Mouse (Mus musculus): ENCODE measurements around the gene Ctnnd2. TPM values are rescaled to one million over a fixed set of nuclear protein-coding genes. Genes with fewer than 3 reads are reported as not detected.

The Ctnnd2 gene
- total RNA-seq, 2 experiments from 2014 or later, result 0.17 to 0.22 TPM

- intact Hi-C loops (cut with DNase I), result no loop called here
- DNase-seq, result no peak
Measured at GRCm38 (mm10) chr15:30962421-30963160, 790.2 kb downstream of the Ctnnd2 start.

- intact Hi-C loops (cut with DNase I), result no loop called here
- no peak for DNase-seq
Measured at GRCm38 (mm10) chr15:30964046-30964445, 791.7 kb downstream of the Ctnnd2 start.

GRCm38 (mm10) chr15:30964865-30965679 lies 792.7 kb downstream of the Ctnnd2 start:
- intact Hi-C loops (cut with DNase I), result no loop called here
- DNase-seq, result no peak

GRCm38 (mm10) chr15:30966826-30967225 lies 794.4 kb downstream of the Ctnnd2 start:
- intact Hi-C loops (cut with DNase I), result no loop called here
- DNase-seq, result no peak

- intact Hi-C loops (cut with DNase I), result no loop called here
- no peak for DNase-seq
Measured at GRCm38 (mm10) chr15:30974436-30974835, 802.0 kb downstream of the Ctnnd2 start.

GRCm38 (mm10) chr15:30974991-30975775 lies 802.8 kb downstream of the Ctnnd2 start:
- intact Hi-C loops (cut with DNase I), result no loop called here

GRCm38 (mm10) chr15:30977166-30977740 lies 804.9 kb downstream of the Ctnnd2 start:
- intact Hi-C loops (cut with DNase I), result no loop called here
- DNase-seq, result no peak

More at GRCm38 (mm10) chr15:30974991-30975775, 802.8 kb downstream of the Ctnnd2 start:
- DNase-seq, result no peak

GRCm38 (mm10) chr15:30986890-30987289 lies 814.5 kb downstream of the Ctnnd2 start:
- intact Hi-C loops (cut with DNase I), result no loop called here
- DNase-seq, result peak in 1 of 2 experiments; percentile 26

GRCm38 (mm10) chr15:30990421-30991252 lies 818.2 kb downstream of the Ctnnd2 start:
- peak in 1 of 2 experiments; percentile 17 for DNase-seq

GRCm38 (mm10) chr15:30992357-30992756 lies 820.0 kb downstream of the Ctnnd2 start:
- no peak for DNase-seq
- intact Hi-C loops (cut with DNase I), result no loop called here

More at GRCm38 (mm10) chr15:30990421-30991252, 818.2 kb downstream of the Ctnnd2 start:
- intact Hi-C loops (cut with DNase I), result no loop called here

- DNase-seq, result no peak
- intact Hi-C loops (cut with DNase I), result no loop called here
Measured at GRCm38 (mm10) chr15:30992901-30993300, 820.5 kb downstream of the Ctnnd2 start.

- intact Hi-C loops (cut with DNase I), result no loop called here
- no peak for DNase-seq
Measured at GRCm38 (mm10) chr15:30995346-30995745, 823.0 kb downstream of the Ctnnd2 start.

GRCm38 (mm10) chr15:31004468-31004867 lies 832.1 kb downstream of the Ctnnd2 start:
- intact Hi-C loops (cut with DNase I), result no loop called here
- no peak for DNase-seq

GRCm38 (mm10) chr15:31004976-31005375 lies 832.6 kb downstream of the Ctnnd2 start:
- intact Hi-C loops (cut with DNase I), result no loop called here
- DNase-seq, result no peak

- DNase-seq, result no peak
- intact Hi-C loops (cut with DNase I), result no loop called here
Measured at GRCm38 (mm10) chr15:31006050-31006824, 833.8 kb downstream of the Ctnnd2 start.

- intact Hi-C loops (cut with DNase I), result no loop called here
- no peak for DNase-seq
Measured at GRCm38 (mm10) chr15:31006825-31007157, 834.4 kb downstream of the Ctnnd2 start.

GRCm38 (mm10) chr15:31008594-31008993 lies 836.2 kb downstream of the Ctnnd2 start:
- no peak for DNase-seq
- intact Hi-C loops (cut with DNase I), result no loop called here

- intact Hi-C loops (cut with DNase I), result no loop called here
Measured at GRCm38 (mm10) chr15:31020769-31021168, 848.4 kb downstream of the Ctnnd2 start.

GRCm38 (mm10) chr15:31022012-31022411 lies 849.6 kb downstream of the Ctnnd2 start:
- no peak for DNase-seq
- intact Hi-C loops (cut with DNase I), result no loop called here

More at GRCm38 (mm10) chr15:31020769-31021168, 848.4 kb downstream of the Ctnnd2 start:
- DNase-seq, result no peak

Measured in heart, postnatal 14 days (tissue).